Mouse (Mus musculus) lung, postnatal 14 days (tissue): ENCODE data around the gene Zfp423.
A peak's percentile ranks its signal among the peaks of the same experiment; 100 is the strongest.

Experiments
- DNase-seq: peaks from one replicate; pipeline ENCODE4 v3.0.0; 2021

Zfp423 gene

DNA sequence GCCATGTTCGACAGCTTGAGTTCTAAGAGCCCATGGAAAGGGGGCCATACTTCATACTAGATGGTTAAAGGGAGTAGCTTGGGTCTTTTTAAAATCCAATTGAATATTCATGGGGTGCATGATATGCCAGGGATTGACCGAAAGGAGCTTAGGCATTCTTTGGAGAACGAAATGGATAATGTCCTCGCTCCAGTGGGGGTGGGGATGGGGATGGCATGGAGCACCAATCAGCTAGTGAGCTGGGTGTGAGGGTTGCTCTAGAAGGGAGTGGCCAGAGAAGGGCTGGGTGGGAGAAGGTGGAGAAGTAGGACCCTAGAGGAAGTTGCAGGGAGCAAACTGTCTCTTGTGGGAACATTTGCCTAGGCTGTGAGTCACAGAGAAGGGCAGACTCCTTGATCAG, 271.0 kb downstream of the Zfp423 start:
- DNase-seq, result no peak

- no peak for DNase-seq
Observed at GRCm38 (mm10) chr8:87686986-87687698, 272.3 kb downstream of the Zfp423 start.

DNA sequence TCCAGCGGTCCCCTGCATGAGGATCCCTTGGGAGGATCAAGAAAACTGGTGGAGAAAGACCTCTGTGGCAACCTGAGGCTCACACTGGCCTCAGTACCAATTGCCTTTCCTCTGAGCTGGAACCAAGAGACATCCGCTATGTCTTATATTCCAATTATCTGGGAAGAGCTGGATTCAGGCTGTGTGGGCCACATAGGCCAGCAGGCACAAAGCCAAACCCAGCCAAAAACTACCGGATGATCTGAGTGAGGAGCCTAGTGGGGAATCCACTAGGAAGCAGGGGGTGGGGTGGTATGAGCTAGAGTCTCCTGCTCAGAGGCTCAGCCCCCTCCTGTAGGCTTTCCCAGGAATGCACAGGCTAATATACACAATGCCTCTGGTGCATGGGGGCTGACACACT, 273.4 kb downstream of the Zfp423 start:
- DNase-seq, result no peak

DNA sequence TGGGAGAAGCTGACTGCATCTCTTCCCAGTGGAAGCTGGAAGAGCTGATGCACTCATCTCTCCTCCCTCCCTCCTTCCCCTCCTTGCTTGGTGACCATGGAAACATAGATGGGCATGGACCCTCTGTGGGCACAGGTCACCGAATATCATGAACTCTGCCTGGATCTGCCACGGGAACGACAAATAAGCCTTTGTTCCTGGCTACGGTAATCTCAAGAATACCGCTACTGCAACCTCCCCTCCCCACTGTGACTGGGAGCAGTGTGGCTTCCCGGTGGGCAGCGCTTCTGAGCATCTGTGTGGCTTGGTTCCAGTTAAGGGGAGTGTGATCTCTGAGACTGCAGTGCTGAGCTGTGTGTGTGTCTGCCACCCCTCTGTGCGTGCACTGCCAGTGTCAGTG, 274.0 kb downstream of the Zfp423 start:
- no peak for DNase-seq

DNA sequence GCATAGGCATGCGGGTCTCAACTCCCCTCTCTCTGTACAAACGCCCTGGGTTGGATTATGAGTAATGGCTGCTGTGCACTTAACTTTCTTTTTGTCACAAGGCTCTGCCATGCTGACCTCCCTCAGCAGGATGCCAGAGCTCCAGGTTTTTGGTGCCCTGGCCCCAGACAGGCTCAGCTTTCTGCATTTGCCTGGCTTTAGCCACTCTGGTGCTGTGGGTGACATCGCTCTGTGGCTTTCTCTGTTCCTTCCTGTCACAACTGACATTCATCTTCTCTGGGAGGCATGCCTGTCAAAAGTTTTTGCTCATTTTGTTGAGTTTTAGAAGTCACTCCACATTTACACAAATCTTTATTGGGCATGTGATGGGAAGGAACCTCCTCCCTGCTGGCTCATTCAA, 277.3 kb downstream of the Zfp423 start:
- no peak for DNase-seq

- no peak for DNase-seq
Observed at GRCm38 (mm10) chr8:87680034-87680433, 279.4 kb downstream of the Zfp423 start.

- no peak for DNase-seq
Observed at GRCm38 (mm10) chr8:87679431-87680003, 279.9 kb downstream of the Zfp423 start.

- no peak for DNase-seq
Observed at GRCm38 (mm10) chr8:87675411-87675810, 284.0 kb downstream of the Zfp423 start.

DNA sequence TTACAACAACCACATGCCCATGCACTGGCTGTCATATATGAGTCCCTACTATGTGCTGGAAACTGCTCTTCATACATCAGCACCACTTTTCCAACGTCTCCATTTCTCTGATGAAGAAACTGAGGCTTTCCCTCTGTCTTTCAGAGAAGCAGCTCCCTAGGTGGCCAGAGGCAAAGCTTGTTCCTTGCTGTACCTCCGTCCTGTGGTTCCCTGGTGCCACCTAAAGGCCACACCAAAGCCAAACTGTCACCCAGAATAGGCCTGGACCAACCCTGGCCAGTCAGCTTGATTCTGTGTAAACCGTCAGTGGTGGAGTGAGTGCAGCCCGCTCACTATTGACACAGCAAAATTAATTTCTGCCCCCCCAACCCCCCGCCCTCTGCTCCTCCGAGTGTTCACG, 285.2 kb downstream of the Zfp423 start:
- no peak for DNase-seq

- no peak for DNase-seq
Observed at GRCm38 (mm10) chr8:87672214-87672613, 287.2 kb downstream of the Zfp423 start.

GRCm38 (mm10) chr8:87671209-87671970, 288.0 kb downstream of the Zfp423 start:
- no peak for DNase-seq

DNA sequence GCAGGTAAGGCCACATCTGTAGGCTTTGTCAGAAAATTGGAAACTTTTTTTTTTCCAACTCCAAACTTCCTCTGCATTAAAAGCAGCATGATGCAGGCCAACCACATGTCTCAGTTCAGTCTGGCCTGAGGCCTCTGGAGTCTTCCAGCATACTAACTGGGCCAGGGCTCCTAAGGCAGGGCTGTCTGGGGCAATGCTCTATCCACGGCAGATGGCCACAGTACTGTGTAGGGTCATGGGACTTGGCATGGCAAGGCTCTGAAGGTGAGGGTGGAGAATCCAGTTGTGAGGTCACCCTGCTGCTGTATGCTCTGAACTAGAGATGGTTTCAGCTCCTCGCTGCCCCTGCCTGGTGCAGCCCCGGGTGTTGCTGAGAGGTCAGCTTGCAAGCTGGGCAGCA, 289.2 kb downstream of the Zfp423 start:
- DNase-seq, result no peak

- DNase-seq, result no peak
Observed at GRCm38 (mm10) chr8:87668736-87669135, 290.7 kb downstream of the Zfp423 start.

GRCm38 (mm10) chr8:87667914-87668643, 291.3 kb downstream of the Zfp423 start:
- DNase-seq, result no peak

GRCm38 (mm10) chr8:87667297-87667696, 292.1 kb downstream of the Zfp423 start:
- DNase-seq, result no peak

- DNase-seq, result no peak
Observed at GRCm38 (mm10) chr8:87665337-87665736, 294.1 kb downstream of the Zfp423 start.

- DNase-seq, result no peak
Observed at GRCm38 (mm10) chr8:87664217-87664509, 295.2 kb downstream of the Zfp423 start.

- DNase-seq, result peak; percentile 82
Observed at GRCm38 (mm10) chr8:87663349-87664216, 295.8 kb downstream of the Zfp423 start.

- DNase-seq, result peak; percentile 13
Observed at GRCm38 (mm10) chr8:87662811-87663341, 296.5 kb downstream of the Zfp423 start.

GRCm38 (mm10) chr8:87662307-87662771, 297.1 kb downstream of the Zfp423 start:
- no peak for DNase-seq

DNA sequence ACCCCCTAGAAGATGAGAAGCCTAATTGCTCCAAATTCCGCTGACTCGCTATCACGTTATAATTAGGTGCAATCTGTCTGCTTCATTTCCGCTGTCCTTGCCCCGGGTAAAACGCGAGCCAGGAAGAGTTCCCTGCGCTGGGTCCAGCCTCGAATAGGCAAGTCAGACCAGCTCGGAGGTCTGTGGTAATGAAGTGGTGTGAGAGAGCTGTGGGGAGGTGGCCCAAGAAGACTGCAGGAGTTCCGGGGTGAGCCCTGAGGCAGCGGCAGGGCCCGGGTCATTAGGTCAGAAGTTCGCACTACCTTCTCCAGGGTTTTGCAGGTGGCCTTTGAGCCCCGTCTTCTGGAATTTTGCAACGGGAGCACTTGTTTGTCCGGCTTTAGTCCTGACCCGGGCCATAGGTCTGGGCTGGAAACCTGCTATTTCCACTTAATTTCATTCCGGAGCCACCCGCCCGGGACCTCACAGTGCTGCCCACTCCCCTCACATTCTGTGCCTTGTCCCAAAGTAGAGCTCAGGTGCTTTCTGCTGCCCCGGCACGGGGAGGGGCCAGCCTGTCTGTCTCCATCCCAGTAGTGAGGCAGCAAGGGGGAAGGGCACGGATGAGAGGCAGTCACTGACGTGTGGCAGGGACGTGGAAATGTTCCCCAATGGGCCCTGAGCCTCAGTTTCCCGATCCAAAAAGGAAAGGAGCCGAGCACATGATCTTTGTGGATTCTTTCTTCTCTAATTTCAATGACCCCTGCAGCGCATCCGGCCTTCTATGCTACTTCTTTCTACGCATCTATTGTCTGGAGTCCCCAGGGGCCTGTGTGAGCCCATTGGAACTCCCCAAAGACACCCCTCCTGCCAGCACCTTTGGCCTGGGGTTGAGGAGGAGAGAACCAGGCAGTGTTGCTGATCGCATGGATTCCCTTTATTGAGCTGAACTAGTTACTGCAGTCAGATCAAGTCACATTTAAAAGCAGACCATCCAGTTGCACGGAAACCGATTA, 298.2 kb downstream of the Zfp423 start:
- peak; percentile 9 for DNase-seq
